Mouse (Mus musculus) kidney, adult 9 months (tissue): ENCODE measurements around the gene Caskin1.
"Not testable (repeated sequence)": the region's sequence is repeated elsewhere in the genome, so short reads cannot be mapped to it uniquely, and the experiment has no call there.

Source experiments
- DNase-seq: peaks from one replicate; pipeline ENCODE4 v3.0.0; 2022

Gene Caskin1

GRCm38 (mm10) chr17:24488186-24488661 is at the start of gene Caskin1:
Caskin1 (plus strand) TSS chr17:24488601.
- no peak for DNase-seq

DNA sequence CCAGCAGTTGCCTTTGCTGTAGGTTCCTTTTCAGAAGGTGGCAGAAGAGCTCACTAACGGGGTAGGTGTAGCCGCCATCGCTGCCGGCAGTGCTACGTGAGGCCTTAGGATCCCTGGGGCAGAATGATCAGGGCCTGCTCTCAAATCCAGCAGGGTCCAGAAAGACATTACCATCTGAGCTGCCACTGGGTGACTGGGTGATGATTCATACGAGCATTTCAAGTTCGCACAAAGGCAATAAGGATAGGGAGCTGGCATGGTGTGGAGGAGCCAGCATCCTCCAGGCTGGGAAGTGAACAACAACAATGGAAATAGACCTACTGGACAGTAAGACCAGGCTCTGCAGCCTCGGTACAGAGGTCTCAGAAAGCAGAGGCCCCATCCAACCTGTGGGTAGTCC is 48.0 kb upstream of the Caskin1 start:
- no peak for DNase-seq

DNA sequence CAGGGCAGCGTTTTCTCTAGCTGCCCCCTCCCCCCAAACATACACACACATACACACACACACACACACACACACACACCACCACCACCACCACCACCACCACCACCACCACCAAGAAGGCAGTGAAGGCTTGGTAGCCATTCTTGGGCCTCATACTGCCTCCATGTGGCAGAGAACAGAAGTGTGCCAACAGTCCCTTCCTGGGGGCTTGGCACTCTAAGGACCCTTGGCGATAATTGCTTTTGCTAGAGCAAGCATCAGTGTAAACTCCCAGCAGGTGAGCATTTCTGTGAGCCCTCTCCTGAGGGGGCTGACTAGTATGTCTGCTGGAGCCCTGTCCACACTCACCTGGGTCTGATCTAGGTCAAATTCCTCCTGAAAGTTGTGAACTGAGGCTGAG is 47.3 kb upstream of the Caskin1 start:
- DNase-seq = no peak

DNA sequence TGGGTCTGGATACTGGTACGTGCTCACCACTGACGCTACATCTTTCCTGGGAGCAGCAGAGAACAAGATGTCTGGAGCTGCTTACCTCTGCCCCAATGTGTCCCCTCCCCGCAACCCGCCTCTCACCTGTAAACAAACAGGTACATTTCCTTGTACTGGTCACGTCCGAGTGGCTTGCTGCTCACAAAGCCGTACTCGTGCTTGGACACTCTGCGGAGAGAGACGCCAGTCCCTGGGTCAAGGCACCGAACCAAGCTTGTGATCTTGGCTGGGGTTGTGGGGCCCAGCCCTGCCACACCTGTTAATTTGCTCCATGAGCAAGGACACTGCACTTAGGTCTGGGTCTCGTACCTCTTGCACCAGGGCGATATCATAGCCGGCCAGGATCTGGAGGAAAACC is 46.3 kb upstream of the Caskin1 start:
- peak; percentile 27 for DNase-seq

DNA sequence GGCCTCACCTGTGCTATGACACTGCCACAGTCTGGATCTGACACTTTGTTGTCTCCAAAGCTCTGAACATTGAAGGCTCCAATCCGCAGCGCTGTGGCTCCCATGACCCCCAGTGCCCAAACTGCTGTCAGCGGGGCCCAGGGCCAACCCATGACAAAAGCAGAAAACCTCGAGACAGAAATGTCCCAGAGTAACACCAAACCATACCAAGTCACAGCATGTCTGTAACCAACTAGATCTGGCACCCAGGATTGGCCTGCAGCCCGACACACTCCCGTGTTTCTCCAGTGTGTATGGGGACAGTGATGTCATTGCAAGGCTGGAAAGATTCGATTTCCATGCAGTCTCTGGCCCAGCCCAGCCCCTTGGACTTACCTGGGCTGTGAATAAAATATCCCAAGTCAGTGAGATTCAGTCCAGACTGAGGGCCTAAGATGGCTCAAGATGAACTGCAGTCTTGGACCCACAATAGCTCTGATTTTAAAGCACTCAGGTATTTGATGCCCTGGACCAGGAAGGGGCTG is 45.7 kb upstream of the Caskin1 start, which contains the start of gene Dnase1l2:
Gene Dnase1l2, minus strand, starts transcription at position 474 of the 524 bp plus-strand sequence.
- no peak for DNase-seq

DNA sequence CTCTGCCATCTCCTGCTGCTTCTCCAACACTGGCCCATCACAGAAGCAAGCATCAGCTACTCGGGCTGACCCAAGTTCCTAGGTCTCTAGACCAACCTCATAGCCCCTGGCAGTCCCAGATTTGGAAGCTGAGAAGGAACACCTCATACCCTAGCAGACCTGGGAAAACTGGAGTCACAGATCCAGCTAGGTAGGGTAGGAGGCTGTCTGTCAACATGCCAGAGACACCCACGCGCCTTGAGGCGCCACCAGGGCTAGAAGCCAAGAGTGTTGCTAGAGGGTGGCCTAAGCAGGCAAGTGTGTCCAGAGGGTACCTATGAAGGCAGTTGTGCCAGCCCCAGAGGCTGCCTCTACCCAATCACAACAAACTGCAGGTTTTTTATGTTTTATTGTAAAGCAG is 45.0 kb upstream of the Caskin1 start:
- peak; percentile 34 for DNase-seq

DNA sequence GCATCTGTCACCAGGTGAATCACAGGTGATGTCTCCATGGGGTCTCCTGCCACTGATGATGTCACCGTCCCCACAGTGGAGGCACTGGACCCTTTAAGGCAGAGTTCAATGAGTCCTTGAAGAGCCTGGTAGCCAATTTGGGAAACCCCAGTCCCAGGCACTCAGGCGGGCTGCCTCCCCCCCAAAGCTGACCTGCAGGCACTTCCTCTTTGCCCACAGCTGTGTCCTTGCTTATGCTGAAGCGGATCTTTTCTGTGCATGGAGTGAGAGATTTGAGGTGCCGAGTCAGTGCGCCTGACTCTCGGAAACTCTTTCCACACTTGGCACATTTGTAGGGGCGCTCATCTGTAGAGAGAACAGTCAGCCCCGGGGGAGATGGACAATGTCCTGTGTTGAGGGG is 41.8 kb upstream of the Caskin1 start:
- DNase-seq = no peak

DNA sequence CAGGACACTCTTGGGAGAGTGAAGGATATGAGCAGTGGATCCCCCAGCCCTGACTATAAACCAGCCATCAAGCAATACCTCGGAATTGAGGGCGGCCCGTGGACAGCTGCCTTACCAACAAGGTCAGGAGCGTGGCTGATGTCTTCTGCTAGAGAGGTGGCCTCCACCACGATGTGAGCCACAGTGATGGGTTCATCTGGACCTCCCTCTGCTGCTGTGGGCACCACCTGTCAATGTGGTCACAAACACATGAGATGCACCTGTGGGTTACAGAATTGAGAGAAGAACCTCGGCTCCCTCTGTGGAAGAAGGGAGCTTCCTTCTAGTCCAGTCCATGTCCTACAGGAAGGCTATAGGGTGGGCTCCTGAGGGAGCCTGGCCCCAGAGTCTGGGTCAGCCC is 38.9 kb upstream of the Caskin1 start:
- DNase-seq = no peak

DNA sequence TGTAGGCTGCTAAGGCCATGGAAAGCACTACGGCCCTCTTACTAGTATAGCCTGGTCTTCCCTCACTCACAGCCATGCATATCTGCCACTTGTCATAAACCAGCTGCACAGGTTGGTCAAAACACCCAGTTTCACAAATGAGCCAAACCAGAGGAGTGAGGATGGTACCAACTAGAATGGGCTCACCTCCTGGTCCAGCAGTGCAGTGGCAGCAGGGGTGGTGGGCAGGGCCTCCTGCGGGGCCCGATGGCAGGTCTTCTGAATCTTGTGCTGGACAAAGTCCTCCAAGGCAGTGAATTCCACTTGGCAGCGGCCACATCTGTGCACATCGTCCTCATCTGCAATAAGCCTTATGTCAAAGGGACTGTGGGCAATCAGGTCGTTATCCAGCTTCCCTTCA is 37.2 kb upstream of the Caskin1 start:
- no peak for DNase-seq

DNA sequence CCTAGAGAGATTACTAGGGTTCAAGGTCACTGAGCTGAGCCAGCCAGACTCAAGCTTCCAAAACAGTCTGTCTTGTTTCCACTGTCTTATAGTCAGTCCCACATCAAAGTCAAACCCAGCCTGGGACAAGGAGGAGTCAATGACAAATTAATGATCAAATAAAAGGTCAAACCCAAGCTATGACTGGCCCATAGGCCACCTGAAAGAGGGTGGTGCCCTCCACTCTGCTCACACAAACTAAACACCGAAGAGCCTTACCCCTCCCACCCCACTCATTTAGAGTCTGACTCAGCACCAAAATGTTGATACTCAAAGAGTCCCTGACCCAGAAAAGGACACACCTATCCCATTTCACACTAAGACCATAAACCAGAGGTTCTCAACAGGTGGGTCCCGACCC is 35.0 kb upstream of the Caskin1 start:
- peak; percentile 73 for DNase-seq

DNA sequence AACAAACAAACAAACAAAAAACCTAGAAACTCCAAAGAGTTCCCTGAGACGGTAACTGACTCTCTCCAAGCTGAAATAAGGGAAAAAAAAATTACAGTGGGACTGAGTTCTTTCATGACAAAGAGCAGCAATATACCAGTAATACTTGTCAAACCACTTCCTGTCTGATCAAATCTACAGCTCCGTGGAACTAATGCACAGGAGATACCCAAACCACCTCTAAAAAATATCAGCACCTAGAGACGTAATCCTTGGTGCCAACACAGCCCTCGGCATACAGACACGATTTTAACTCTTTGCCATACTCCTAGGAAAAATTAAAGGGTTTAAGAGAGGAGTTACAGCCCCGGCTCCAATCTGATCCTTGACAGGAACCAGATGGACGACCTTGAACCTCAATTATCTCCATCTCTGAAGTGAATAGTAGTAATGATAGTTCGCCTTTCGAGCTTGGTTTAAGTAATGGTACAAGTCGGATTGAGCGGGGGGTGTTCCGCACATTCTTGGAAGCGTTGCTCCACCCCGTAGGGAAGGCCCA is 34.1 kb upstream of the Caskin1 start:
- no peak for DNase-seq

- peak; percentile 100 for DNase-seq
Observed at GRCm38 (mm10) chr17:24454756-24455522, 33.5 kb upstream of the Caskin1 start.

DNA sequence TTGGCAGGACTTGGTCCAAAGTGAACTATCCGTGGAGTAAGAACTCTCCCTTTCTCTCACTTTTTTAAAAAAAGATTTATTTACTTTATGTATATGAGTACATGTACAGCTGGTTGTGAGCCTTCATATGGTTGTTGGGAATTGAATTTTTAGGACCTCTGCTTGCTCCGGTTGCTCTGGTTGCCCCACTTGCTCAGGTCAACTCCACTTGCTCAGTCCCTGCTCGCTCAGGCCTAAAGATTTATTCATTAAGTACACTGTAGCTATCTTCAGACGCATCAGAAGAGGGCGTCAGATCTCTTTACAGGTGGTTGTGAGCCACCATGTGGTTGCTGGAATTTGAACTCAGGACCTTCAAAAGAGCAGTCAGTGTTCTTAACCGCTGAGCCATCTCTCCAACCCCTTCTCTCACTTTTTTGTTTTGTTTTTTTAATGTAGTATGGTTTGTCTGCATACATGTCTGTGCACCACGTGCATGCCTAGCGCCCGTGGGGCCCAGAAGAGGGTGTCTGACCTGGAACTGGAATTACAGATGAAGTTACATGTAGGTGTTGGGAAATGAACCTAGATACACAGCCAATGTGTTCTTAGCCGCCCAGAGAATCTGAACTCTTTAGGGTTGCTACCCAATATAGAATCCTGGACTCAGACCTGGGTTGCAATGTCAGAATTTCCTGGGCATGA is 32.7 kb upstream of the Caskin1 start:
- not testable (repeated sequence) for DNase-seq

DNA sequence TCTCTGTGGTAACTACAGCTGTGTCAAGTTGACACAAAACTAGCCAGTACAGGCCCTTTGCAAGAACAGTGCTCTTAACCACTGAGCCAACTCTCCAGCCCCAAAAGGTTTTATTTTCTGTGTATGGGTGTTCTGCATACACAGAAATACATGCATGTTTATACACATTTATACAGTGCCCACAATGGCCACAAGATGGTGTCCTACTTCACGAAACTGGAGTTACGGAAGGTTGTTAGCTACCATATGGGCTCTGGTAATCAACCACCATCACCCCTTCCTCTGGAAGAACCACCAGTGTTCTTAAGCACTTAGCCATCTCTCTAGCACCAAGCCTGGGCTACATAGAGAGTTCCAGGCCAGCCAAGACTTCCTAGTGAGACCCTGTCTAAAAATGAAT is 26.8 kb upstream of the Caskin1 start:
- DNase-seq = peak; percentile 63

DNA sequence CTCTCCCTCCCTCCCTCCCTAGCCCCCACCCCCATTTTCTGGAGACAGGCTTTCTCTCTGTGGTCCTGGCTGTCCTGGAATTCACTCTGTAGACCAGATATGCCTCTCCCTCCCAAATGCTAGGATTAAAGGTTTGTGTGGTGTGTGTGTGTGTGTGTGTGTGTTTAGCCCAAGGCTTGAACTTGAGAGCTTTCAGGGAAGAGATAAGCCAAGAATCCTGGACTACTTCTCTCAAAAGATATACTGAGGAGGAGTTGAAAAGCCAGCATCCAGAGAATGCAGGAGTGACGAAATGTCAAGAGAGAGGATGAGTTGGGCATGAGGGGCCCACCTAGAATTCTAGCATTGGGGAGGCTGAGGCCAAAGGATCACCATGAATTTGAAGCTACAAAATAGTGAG is 25.5 kb upstream of the Caskin1 start:
- no peak for DNase-seq

GRCm38 (mm10) chr17:24463374-24464133 is 24.8 kb upstream of the Caskin1 start:
- peak; percentile 63 for DNase-seq

GRCm38 (mm10) chr17:24468636-24469246 is 19.7 kb upstream of the Caskin1 start:
- DNase-seq = no peak

DNA sequence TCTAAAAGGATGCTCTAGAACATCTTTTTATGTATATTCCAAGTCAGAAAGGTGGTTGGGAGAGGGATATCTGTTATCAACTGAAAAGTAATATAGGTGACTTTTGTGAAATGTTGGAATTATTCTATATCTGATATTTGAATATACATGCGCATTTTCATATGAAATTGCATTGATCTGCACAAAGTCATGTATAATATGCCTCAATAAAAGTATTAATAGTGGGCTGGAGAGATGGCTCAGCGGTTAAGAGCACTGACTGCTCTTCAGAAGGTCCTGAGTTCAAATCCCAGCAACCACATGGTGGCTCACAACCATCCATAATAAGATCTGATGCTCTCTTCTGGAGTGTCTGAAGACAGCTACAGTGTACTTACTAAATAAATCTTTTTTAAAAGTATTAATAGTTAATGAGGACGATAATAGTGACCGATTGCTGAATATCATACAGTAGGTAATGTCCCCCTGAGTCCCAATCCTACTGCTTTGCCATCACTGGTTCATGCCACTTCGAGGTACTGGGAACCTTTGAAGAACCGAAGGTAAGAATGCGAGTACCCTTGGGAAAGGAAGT is 19.0 kb upstream of the Caskin1 start:
- DNase-seq = no peak

DNA sequence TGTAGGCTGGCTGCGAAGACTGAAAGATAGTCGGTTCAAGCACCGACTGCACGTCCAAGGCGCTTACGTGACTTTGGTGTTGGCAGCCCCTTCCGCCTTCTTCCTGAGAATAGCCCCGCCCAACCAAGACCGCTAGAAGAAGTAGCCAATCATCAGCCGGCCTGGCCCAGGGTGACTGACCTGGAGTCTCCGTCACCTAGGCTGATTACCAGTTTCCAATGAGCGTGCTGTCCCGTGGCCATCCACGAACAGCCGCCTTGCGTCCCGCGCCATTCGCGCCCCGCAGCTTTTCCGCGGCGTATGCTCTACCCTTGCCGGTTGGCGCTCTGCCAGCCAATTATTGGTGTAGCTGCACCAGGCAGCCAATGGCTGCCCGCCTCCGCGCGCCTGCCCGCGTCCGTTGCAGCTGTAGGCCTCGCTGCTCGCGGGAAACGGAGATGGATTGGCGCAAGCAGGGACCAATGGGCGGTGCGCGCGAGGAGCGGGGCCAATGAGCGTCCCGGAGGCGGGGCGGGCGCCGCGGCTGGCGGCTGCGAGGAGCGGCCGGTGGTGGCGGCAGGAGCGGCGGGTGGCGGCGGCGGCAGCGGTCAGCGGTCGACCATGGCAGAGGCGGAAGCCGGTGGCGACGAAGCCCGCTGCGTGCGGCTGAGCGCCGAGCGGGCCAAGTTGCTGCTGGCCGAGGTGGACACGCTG is 18.3 kb upstream of the Caskin1 start, which contains the start of the genes E4f1 and Pgp:
Gene E4f1, minus strand, starts transcription at position 404 of the 693 bp plus-strand sequence.
Gene Pgp, plus strand, starts transcription at position 483 of the 693 bp plus-strand sequence.
- DNase-seq = peak; percentile 99

GRCm38 (mm10) chr17:24470701-24471527 is 17.5 kb upstream of the Caskin1 start:
- DNase-seq = no peak
